Mouse (Mus musculus) limb, embryonic 14.5 days (tissue): Measurements from ENCODE around the gene Hlcs. TPM values are rescaled to one million over a fixed set of nuclear protein-coding genes. Genes with fewer than 3 reads are reported as not detected.

Experiments used
- ATAC-seq: fragments of 200-750 bp; cut with Nextera tagmentation; 2 replicates; pipeline ENCODE4 v1.8.0; 2017; ENCODE audit warnings: low read depth, moderate number of reproducible peaks, moderate TSS enrichment; ENCODE audit not compliant: low FRiP score
- DNase-seq: peaks from one replicate; pipeline ENCODE4 v3.0.0-alpha.2; 2015; ENCODE audit warnings: low spot score
- H3K27ac ChIP-seq: fragments of 300-500 bp; sonication (generic); replicated peaks from 2 replicates; pipeline ENCODE4 v1.5.1; 2014; ENCODE audit warnings: low read depth, mild to moderate bottlenecking, low read length, moderate library complexity, mixed read lengths
- H3K27me3 ChIP-seq: fragments of 300-500 bp; sonication (generic); 2 replicates; pipeline ENCODE4 v1.6.1; 2014; ENCODE audit warnings: low read length, mixed read lengths; ENCODE audit not compliant: control insufficient read depth, insufficient read depth
- H3K36me3 ChIP-seq: fragments of 300-500 bp; sonication (generic); 2 replicates; pipeline ENCODE4 v1.6.1; 2014; ENCODE audit warnings: mild to moderate bottlenecking, low read length, moderate library complexity, mixed read lengths; ENCODE audit not compliant: control insufficient read depth, insufficient read depth
- H3K4me1 ChIP-seq: fragments of 300-500 bp; sonication (generic); 2 replicates; pipeline ENCODE4 v1.6.1; 2014; ENCODE audit warnings: antibody characterized with exemption, low read length, mixed read lengths; ENCODE audit not compliant: control insufficient read depth, insufficient read depth
- H3K4me2 ChIP-seq: fragments of 300-500 bp; sonication (generic); replicated peaks from 2 replicates; pipeline ENCODE4 v1.6.1; 2014; ENCODE audit warnings: low read depth, mild to moderate bottlenecking, low read length, moderate library complexity; ENCODE audit not compliant: severe bottlenecking
- H3K4me3 ChIP-seq: fragments of 300-500 bp; sonication (generic); replicated peaks from 2 replicates; pipeline ENCODE4 v1.5.1; 2014; ENCODE audit warnings: low read length
- H3K9ac ChIP-seq: fragments of 300-500 bp; sonication (generic); 2 replicates; pipeline ENCODE4 v1.6.1; 2014; ENCODE audit warnings: mild to moderate bottlenecking, low read depth, low read length, moderate library complexity; ENCODE audit not compliant: severe bottlenecking
- H3K9me3 ChIP-seq: fragments of 300-500 bp; sonication (generic); 2 replicates; pipeline ENCODE4 v1.6.1; 2016; ENCODE audit warnings: low read length; ENCODE audit not compliant: control insufficient read depth
- POLR2A ChIP-seq: fragments of 200-500 bp; IDR thresholded peaks from 2 replicates; pipeline ENCODE4 v1.8.0; 2012; ENCODE audit warnings: inconsistent platforms, mild to moderate bottlenecking, moderate library complexity, borderline replicate concordance; ENCODE audit not compliant: insufficient read depth, insufficient read length; ENCODE audit errors: extremely low read depth
- WGBS: fragments of 180-500 bp; shearing (Covaris S2); extraction: QIAGEN DNeasy Blood & Tissue Kit; methylation state at CpG from one replicate; pipeline ENCODE4 v1.1.7; 2014; 5-methylcytosine and 5-hydroxymethylcytosine counted together
- polyA plus RNA-seq, 2 experiments: library from polyadenylated mRNA; depleted of rRNA in 1 of 2; stranded (reverse) in 1 of 2; unstranded in 1 of 2; fragments of >200 nt; fragmentation: Nextera tagmentation in 1 of 2; extraction: Ambion mirVana in 1 of 2; gene quantifications; 2 replicates each; pipeline versions ENCODE4 v1.2.1 to v1.2.3; 2012 to 2014

The Hlcs gene
- polyA plus RNA-seq, 2 experiments, result 6.3 to 7.1 TPM

DNA sequence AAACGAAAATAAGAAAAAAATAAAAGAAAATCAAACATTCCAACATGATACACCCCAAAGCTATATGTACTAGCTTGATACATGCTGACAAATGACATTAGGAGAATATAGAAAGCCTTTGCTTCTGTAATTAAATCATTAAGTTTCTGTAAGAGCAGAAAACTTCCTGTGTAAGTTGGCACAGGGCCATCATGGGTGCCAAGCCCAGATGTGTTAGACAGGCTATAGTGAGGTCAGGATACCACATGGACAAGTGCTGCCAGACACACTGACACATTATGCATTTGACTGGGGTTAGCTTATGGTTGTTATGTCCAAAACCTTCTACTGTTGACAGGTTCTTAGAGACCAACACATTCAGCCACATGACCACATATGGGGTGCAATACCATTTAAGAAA lies 1.8 kb upstream of the Hlcs start:
- Histone ChIP-seq H3K27me3 (no peaks in the 10 kb centered on the region), H3K4me3 (no peak overlapping the region), H3K36me3 (no peaks in the 10 kb centered on the region), H3K9ac (no peak overlapping the region), H3K9me3 (no peaks in the 10 kb centered on the region), H3K4me2 (no peak overlapping the region), H3K27ac (no peak overlapping the region), H3K4me1 (peaks cover 5% of the 10 kb centered on the region)
- TF ChIP-seq POLR2A, result no peak
- no peak for DNase-seq
- ATAC-seq, result no peak
- 47% methylated on average over 1 of the region's 1 CpGs for WGBS

GRCm38 (mm10) chr16:94314626-94315025 lies 1.3 kb upstream of the Hlcs start:
- Histone ChIP-seq H3K36me3 (no peaks in the 10 kb centered on the region), H3K9me3 (no peaks in the 10 kb centered on the region), H3K9ac (no peak overlapping the region), H3K4me2 (no peak overlapping the region), H3K27ac (no peak overlapping the region), H3K4me1 (peaks cover 5% of the 10 kb centered on the region), H3K4me3 (no peak overlapping the region), H3K27me3 (no peaks in the 10 kb centered on the region)
- WGBS, result 94% methylated on average over 5 of the region's 5 CpGs
- no peak for TF ChIP-seq POLR2A
- no peak for ATAC-seq
- DNase-seq, result no peak

DNA sequence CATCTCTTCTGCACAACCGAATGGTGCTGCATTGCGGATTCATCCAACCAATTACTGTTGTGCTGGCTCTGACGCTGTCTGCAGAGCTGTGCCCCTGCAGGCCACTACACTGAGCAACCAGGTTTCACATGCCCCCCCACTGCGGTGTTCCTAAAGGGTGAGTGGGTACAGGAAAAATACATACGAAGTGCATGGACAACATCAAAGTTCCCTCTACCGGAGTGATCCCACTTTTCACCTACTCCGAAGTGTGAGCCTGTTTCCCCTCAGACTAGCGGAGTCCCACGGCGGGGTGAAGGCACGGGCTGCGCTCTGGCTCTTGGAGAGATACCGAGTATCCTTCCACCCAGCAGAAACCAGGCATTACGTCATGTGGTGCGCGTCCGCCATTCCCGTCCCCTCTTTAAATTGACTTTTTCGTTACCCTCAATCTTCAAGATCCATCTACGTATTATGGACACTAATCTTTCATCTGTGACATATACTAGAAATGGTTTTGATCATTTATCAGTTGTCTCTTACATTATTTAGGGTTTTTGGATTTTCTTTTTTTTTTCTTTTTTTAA lies 625 bp downstream of the Hlcs start:
- WGBS, result under 1% methylated on average over 20 of the region's 20 CpGs
- ATAC-seq (peak; percentile 87), DNase-seq (peak; percentile 92)
- peak; percentile 55; the same call in 1 of the 2 replicates for TF ChIP-seq POLR2A
- H3K4me1 ChIP-seq, result peaks cover 9% of the 10 kb centered on the region
- H3K9ac ChIP-seq, result peak overlapping the region; percentile 71
- H3K36me3 ChIP-seq, result no peaks in the 10 kb centered on the region
- no peaks in the 10 kb centered on the region for H3K27me3 ChIP-seq
- H3K4me2 ChIP-seq, result peak overlapping the region; percentile 87
- H3K9me3 ChIP-seq, result no peaks in the 10 kb centered on the region
- peak overlapping the region; percentile 56 for H3K4me3 ChIP-seq
- peak overlapping the region; percentile 99 for H3K27ac ChIP-seq

DNA sequence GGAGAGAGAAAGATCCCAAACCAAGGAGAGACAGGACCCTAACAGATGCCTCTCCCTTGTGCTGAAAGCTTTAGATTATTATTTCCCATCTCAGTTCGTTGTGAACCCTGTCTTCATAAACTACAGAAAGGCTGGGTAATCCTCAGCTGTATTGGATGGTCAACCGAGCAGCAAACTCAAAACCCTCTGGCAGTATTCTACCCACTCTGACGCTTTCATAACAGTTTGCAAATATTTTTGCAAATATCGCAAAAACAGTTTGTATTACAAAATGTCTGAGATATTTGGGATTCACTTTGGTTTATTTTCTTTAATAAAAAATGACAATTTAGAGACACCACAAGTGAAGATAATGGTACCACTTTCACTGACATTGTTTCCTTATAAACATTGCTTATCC lies 1.4 kb downstream of the Hlcs start:
- DNase-seq, result no peak
- Histone ChIP-seq H3K9ac (0 out of 2 replicates have a peak overlapping the region, but pooled peaks have one; percentile 71), H3K27me3 (no peaks in the 10 kb centered on the region), H3K4me3 (peak overlapping the region; percentile 56), H3K4me1 (peaks cover 9% of the 10 kb centered on the region), H3K36me3 (no peaks in the 10 kb centered on the region), H3K9me3 (no peaks in the 10 kb centered on the region), H3K27ac (no peak overlapping the region), H3K4me2 (peak overlapping the region; percentile 87)
- 77% methylated on average over 4 of the region's 4 CpGs for WGBS
- ATAC-seq, result no peak
- no peak for TF ChIP-seq POLR2A

GRCm38 (mm10) chr16:94311416-94311815 lies 2.0 kb downstream of the Hlcs start:
- no peak overlapping the region for H3K4me2 ChIP-seq

More at GRCm38 (mm10) chr16:94311416-94311815, 2.0 kb downstream of the Hlcs start:
- Histone ChIP-seq H3K9me3 (no peaks in the 10 kb centered on the region), H3K4me3 (no peak overlapping the region), H3K36me3 (no peaks in the 10 kb centered on the region), H3K27me3 (no peaks in the 10 kb centered on the region), H3K27ac (no peak overlapping the region), H3K9ac (no peak overlapping the region), H3K4me1 (peaks cover 9% of the 10 kb centered on the region)
- DNase-seq (no peak), ATAC-seq (no peak)
- WGBS, result 86% methylated on average over 1 of the region's 1 CpGs
- no peak for TF ChIP-seq POLR2A
